Mouse (Mus musculus): ENCODE data around the gene Ubqln4.

Gene Ubqln4

GRCm38 (mm10) chr3:88553525-88553879 lies at the start of gene Ubqln4:
TSS of gene Ubqln4 (plus strand) at chr3:88553758.
- DNase-seq (ENCODE audit: low spot score in 2 of 2), result peak; percentile 68 to 78

GRCm38 (mm10) chr3:88503881-88504746 lies 49.4 kb upstream of the Ubqln4 start:
- no peak for DNase-seq (ENCODE audit: low spot score in 2 of 2)

- DNase-seq (ENCODE audit: low spot score in 2 of 2), result no peak
These were observed 48.5 kb upstream of the Ubqln4 start for GRCm38 (mm10) chr3:88505081-88505480.

GRCm38 (mm10) chr3:88505765-88506164 lies 47.8 kb upstream of the Ubqln4 start:
- DNase-seq (ENCODE audit: low spot score in 2 of 2), result no peak

GRCm38 (mm10) chr3:88509250-88509649 lies 44.3 kb upstream of the Ubqln4 start:
- no peak for DNase-seq (ENCODE audit: low spot score in 2 of 2)

GRCm38 (mm10) chr3:88509692-88510420 lies 43.7 kb upstream of the Ubqln4 start, which contains the start of gene Lmna:
TSS of gene Lmna (minus strand) at chr3:88509956.
- DNase-seq (ENCODE audit: low spot score in 2 of 2), result peak; percentile 83 to 90

- DNase-seq (ENCODE audit: low spot score in 2 of 2), result no peak
These were observed 42.9 kb upstream of the Ubqln4 start for GRCm38 (mm10) chr3:88510421-88511289.

GRCm38 (mm10) chr3:88511559-88511958 lies 42.0 kb upstream of the Ubqln4 start:
- no peak for DNase-seq (ENCODE audit: low spot score in 2 of 2)

- no peak for DNase-seq (ENCODE audit: low spot score in 2 of 2)
These were observed 41.2 kb upstream of the Ubqln4 start for GRCm38 (mm10) chr3:88512141-88512895.

- no peak for DNase-seq (ENCODE audit: low spot score in 2 of 2)
These were observed 40.5 kb upstream of the Ubqln4 start for GRCm38 (mm10) chr3:88512896-88513545.

- DNase-seq (ENCODE audit: low spot score in 2 of 2), result no peak
These were observed 39.9 kb upstream of the Ubqln4 start for GRCm38 (mm10) chr3:88513546-88514115.

GRCm38 (mm10) chr3:88514231-88515094 lies 39.1 kb upstream of the Ubqln4 start:
- no peak for DNase-seq (ENCODE audit: low spot score in 2 of 2)

- no peak for DNase-seq (ENCODE audit: low spot score in 2 of 2)
These were observed 38.5 kb upstream of the Ubqln4 start for GRCm38 (mm10) chr3:88515095-88515386.

GRCm38 (mm10) chr3:88516407-88516806 lies 37.2 kb upstream of the Ubqln4 start:
- no peak for DNase-seq (ENCODE audit: low spot score in 2 of 2)

GRCm38 (mm10) chr3:88518411-88518810 lies 35.1 kb upstream of the Ubqln4 start:
- DNase-seq (ENCODE audit: low spot score in 2 of 2), result no peak

GRCm38 (mm10) chr3:88520078-88520477 lies 33.5 kb upstream of the Ubqln4 start:
- no peak for DNase-seq (ENCODE audit: low spot score in 2 of 2)

- DNase-seq (ENCODE audit: low spot score in 2 of 2), result no peak
These were observed 32.4 kb upstream of the Ubqln4 start for GRCm38 (mm10) chr3:88521156-88521555.

- DNase-seq (ENCODE audit: low spot score in 2 of 2), result peak in 1 of 2 experiments; percentile 46
These were observed 31.7 kb upstream of the Ubqln4 start for GRCm38 (mm10) chr3:88521803-88522331.

- no peak for DNase-seq (ENCODE audit: low spot score in 2 of 2)
These were observed 30.5 kb upstream of the Ubqln4 start for GRCm38 (mm10) chr3:88523027-88523426.

Data from frontal cortex, postnatal 14 days (tissue).